Mouse (Mus musculus): Measurements from ENCODE around the gene Nfx1. TPM values are rescaled to one million over a fixed set of nuclear protein-coding genes. Genes with fewer than 3 reads are reported as not detected.
A peak's percentile ranks its signal among the peaks of the same experiment; 100 is the strongest.

Nfx1 gene
- polyA plus RNA-seq, 1 experiment from 2014 or later: 31.7 TPM

- H3K9ac ChIP-seq (replicated peaks; ENCODE audit: low read depth): no peak overlapping the region
- H3K4me3 ChIP-seq (ENCODE audit: low read depth, low read length): no peak overlapping the region
- no peaks in the 10 kb centered on the region for H3K9me3 ChIP-seq (ENCODE audit: low read length)
- ATAC-seq (no peak), DNase-seq (ENCODE audit: low spot score) (no peak)
- no peak overlapping the region for H3K27ac ChIP-seq (ENCODE audit: low read length)
- no peaks in the 10 kb centered on the region for H3K36me3 ChIP-seq (ENCODE audit: insufficient read depth, low read length)
- no peak overlapping the region for H3K4me2 ChIP-seq (replicated peaks; ENCODE audit: low read depth, low read length)
- no peak for TF ChIP-seq EP300 (IDR thresholded peaks at IDR 0.05)
- no peak for TF ChIP-seq CTCF (IDR thresholded peaks at IDR 0.05)
- no peaks in the 10 kb centered on the region for H3K27me3 ChIP-seq (replicated peaks; ENCODE audit: insufficient read depth, low read length)
- no peaks in the 10 kb centered on the region for H3K4me1 ChIP-seq (ENCODE audit: insufficient read depth, low read depth, low read length)
- 78% methylated on average over 5 of the region's 5 CpGs for WGBS
Measured at GRCm38 (mm10) chr4:41029372-41029771, 58.7 kb downstream of the Nfx1 start.

- no peak for TF ChIP-seq EP300 (IDR thresholded peaks at IDR 0.05)
- no peak for TF ChIP-seq CTCF (IDR thresholded peaks at IDR 0.05)
- H3K36me3 ChIP-seq (ENCODE audit: insufficient read depth, low read length): no peaks in the 10 kb centered on the region
- no peak overlapping the region for H3K4me3 ChIP-seq (ENCODE audit: low read depth, low read length)
- no peak for ATAC-seq
- WGBS: 67% methylated on average over 2 of the region's 3 CpGs
- H3K27me3 ChIP-seq (replicated peaks; ENCODE audit: insufficient read depth, low read length): no peaks in the 10 kb centered on the region
- no peak overlapping the region for H3K9ac ChIP-seq (replicated peaks; ENCODE audit: low read depth)
- no peaks in the 10 kb centered on the region for H3K4me1 ChIP-seq (ENCODE audit: insufficient read depth, low read depth, low read length)
- no peak overlapping the region for H3K4me2 ChIP-seq (replicated peaks; ENCODE audit: low read depth, low read length)
- DNase-seq (ENCODE audit: low spot score): no peak
- no peak overlapping the region for H3K27ac ChIP-seq (ENCODE audit: low read length)
- no peaks in the 10 kb centered on the region for H3K9me3 ChIP-seq (ENCODE audit: low read length)
Measured at GRCm38 (mm10) chr4:41031242-41031641, 60.5 kb downstream of the Nfx1 start.

- no peaks in the 10 kb centered on the region for H3K36me3 ChIP-seq (ENCODE audit: insufficient read depth, low read length)
- H3K27ac ChIP-seq (ENCODE audit: low read length): no peak overlapping the region
- H3K4me3 ChIP-seq (ENCODE audit: low read depth, low read length): no peak overlapping the region
- no peak overlapping the region for H3K9ac ChIP-seq (replicated peaks; ENCODE audit: low read depth)
- WGBS: 39% methylated on average over 3 of the region's 3 CpGs
- no peak overlapping the region for H3K4me2 ChIP-seq (replicated peaks; ENCODE audit: low read depth, low read length)
- ATAC-seq (no peak), DNase-seq (ENCODE audit: low spot score) (no peak)
- TF ChIP-seq EP300 (IDR thresholded peaks at IDR 0.05) (no peak), CTCF (IDR thresholded peaks at IDR 0.05) (no peak)
- no peaks in the 10 kb centered on the region for H3K4me1 ChIP-seq (ENCODE audit: insufficient read depth, low read depth, low read length)
- H3K27me3 ChIP-seq (replicated peaks; ENCODE audit: insufficient read depth, low read length): no peaks in the 10 kb centered on the region
- no peaks in the 10 kb centered on the region for H3K9me3 ChIP-seq (ENCODE audit: low read length)
Measured at GRCm38 (mm10) chr4:41037942-41038341, 67.2 kb downstream of the Nfx1 start.

- Histone ChIP-seq H3K4me3 (ENCODE audit: low read depth, low read length) (no peak overlapping the region), H3K4me1 (ENCODE audit: insufficient read depth, low read depth, low read length) (no peaks in the 10 kb centered on the region), H3K4me2 (replicated peaks; ENCODE audit: low read depth, low read length) (no peak overlapping the region), H3K27me3 (replicated peaks; ENCODE audit: insufficient read depth, low read length) (no peaks in the 10 kb centered on the region), H3K9ac (replicated peaks; ENCODE audit: low read depth) (no peak overlapping the region), H3K36me3 (ENCODE audit: insufficient read depth, low read length) (no peaks in the 10 kb centered on the region), H3K27ac (ENCODE audit: low read length) (no peak overlapping the region), H3K9me3 (ENCODE audit: low read length) (no peaks in the 10 kb centered on the region)
- ATAC-seq: peak; percentile 65; the same call in 1 of the 2 replicates
- DNase-seq (ENCODE audit: low spot score): peak; percentile 38
- no peak for TF ChIP-seq CTCF (IDR thresholded peaks at IDR 0.05)
- TF ChIP-seq EP300 (IDR thresholded peaks at IDR 0.05): no peak
- WGBS: 40% methylated on average over 7 of the region's 7 CpGs
Measured at GRCm38 (mm10) chr4:41040983-41041382, 70.3 kb downstream of the Nfx1 start.

GRCm38 (mm10) chr4:41042880-41043279 lies 72.2 kb downstream of the Nfx1 start:
- TF ChIP-seq EP300 (IDR thresholded peaks at IDR 0.05) (no peak), CTCF (IDR thresholded peaks at IDR 0.05) (no peak)
- Histone ChIP-seq H3K36me3 (ENCODE audit: insufficient read depth, low read length) (no peaks in the 10 kb centered on the region), H3K4me3 (ENCODE audit: low read depth, low read length) (no peak overlapping the region), H3K9me3 (ENCODE audit: low read length) (no peaks in the 10 kb centered on the region), H3K4me1 (ENCODE audit: insufficient read depth, low read depth, low read length) (no peaks in the 10 kb centered on the region), H3K4me2 (replicated peaks; ENCODE audit: low read depth, low read length) (no peak overlapping the region), H3K27me3 (replicated peaks; ENCODE audit: insufficient read depth, low read length) (no peaks in the 10 kb centered on the region), H3K27ac (ENCODE audit: low read length) (no peak overlapping the region), H3K9ac (replicated peaks; ENCODE audit: low read depth) (no peak overlapping the region)
- ATAC-seq (no peak), DNase-seq (ENCODE audit: low spot score) (no peak)
- 63% methylated on average over 12 of the region's 12 CpGs for WGBS

GRCm38 (mm10) chr4:41043961-41044360 lies 73.3 kb downstream of the Nfx1 start:
- no peak for DNase-seq (ENCODE audit: low spot score)
- WGBS: 77% methylated on average over 5 of the region's 5 CpGs
- H3K9ac ChIP-seq (replicated peaks; ENCODE audit: low read depth): no peak overlapping the region

DNA sequence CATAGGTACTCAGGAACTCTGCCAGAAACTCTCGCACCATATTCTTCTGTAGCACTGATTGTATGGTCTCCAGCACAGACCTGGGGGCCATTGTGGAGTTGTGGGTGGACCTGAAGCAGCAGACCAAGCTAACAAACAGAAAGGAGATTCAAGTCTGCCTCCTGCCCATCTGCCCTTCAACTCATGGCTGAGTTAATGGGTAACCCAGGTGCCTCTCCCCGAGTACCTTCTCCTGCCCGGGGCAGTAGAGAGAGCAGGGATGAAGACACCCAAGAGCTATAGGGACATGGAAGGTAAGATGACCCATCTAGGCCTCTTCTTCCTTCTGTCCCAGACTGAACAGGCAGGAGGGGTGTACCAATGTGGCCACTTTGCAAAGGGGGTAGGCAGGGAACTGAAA lies 74.6 kb downstream of the Nfx1 start:
- ATAC-seq (no peak), DNase-seq (ENCODE audit: low spot score) (no peak)
- Histone ChIP-seq H3K36me3 (ENCODE audit: insufficient read depth, low read length) (no peaks in the 10 kb centered on the region), H3K9me3 (ENCODE audit: low read length) (no peaks in the 10 kb centered on the region), H3K27ac (ENCODE audit: low read length) (no peak overlapping the region), H3K27me3 (replicated peaks; ENCODE audit: insufficient read depth, low read length) (no peaks in the 10 kb centered on the region), H3K4me3 (ENCODE audit: low read depth, low read length) (no peak overlapping the region), H3K4me1 (ENCODE audit: insufficient read depth, low read depth, low read length) (no peaks in the 10 kb centered on the region), H3K4me2 (replicated peaks; ENCODE audit: low read depth, low read length) (no peak overlapping the region), H3K9ac (replicated peaks; ENCODE audit: low read depth) (no peak overlapping the region)
- WGBS: 58% methylated on average over 3 of the region's 3 CpGs
- TF ChIP-seq EP300 (IDR thresholded peaks at IDR 0.05): no peak
- no peak for TF ChIP-seq CTCF (IDR thresholded peaks at IDR 0.05)

More at GRCm38 (mm10) chr4:41043961-41044360, 73.3 kb downstream of the Nfx1 start:
- TF ChIP-seq EP300 (IDR thresholded peaks at IDR 0.05) (no peak), CTCF (IDR thresholded peaks at IDR 0.05) (no peak; the same call in 1 of the 2 replicates)
- 0 out of 2 replicates have a peak, but pooled peaks have one; percentile 16 for ATAC-seq
- Histone ChIP-seq H3K27me3 (replicated peaks; ENCODE audit: insufficient read depth, low read length) (no peaks in the 10 kb centered on the region), H3K4me3 (ENCODE audit: low read depth, low read length) (no peak overlapping the region), H3K4me2 (replicated peaks; ENCODE audit: low read depth, low read length) (no peak overlapping the region), H3K36me3 (ENCODE audit: insufficient read depth, low read length) (no peaks in the 10 kb centered on the region), H3K9me3 (ENCODE audit: low read length) (no peaks in the 10 kb centered on the region), H3K4me1 (ENCODE audit: insufficient read depth, low read depth, low read length) (no peaks in the 10 kb centered on the region), H3K27ac (ENCODE audit: low read length) (no peak overlapping the region)
